Mouse (Mus musculus) cerebellum, adult 11-12 months (tissue): ENCODE data around the gene Pibf1.
A peak's percentile ranks its signal among the peaks of the same experiment; 100 is the strongest.

Source experiments
- DNase-seq: peaks from one replicate; pipeline ENCODE4 v3.0.0; 2022

Gene Pibf1

GRCm38 (mm10) chr14:99274056-99274455, 174.8 kb downstream of the Pibf1 start:
- no peak for DNase-seq

- no peak for DNase-seq
Observed at GRCm38 (mm10) chr14:99275827-99276226, 176.6 kb downstream of the Pibf1 start.

GRCm38 (mm10) chr14:99278312-99278711, 179.1 kb downstream of the Pibf1 start:
- no peak for DNase-seq

- DNase-seq, result no peak
Observed at GRCm38 (mm10) chr14:99278763-99279486, 179.7 kb downstream of the Pibf1 start.

- DNase-seq, result no peak
Observed at GRCm38 (mm10) chr14:99280399-99280798, 181.2 kb downstream of the Pibf1 start.

- DNase-seq, result no peak
Observed at GRCm38 (mm10) chr14:99280825-99281433, 181.7 kb downstream of the Pibf1 start.

GRCm38 (mm10) chr14:99285486-99285885, 186.3 kb downstream of the Pibf1 start:
- no peak for DNase-seq

GRCm38 (mm10) chr14:99292176-99292575, 193.0 kb downstream of the Pibf1 start:
- DNase-seq, result no peak

- DNase-seq, result no peak
Observed at GRCm38 (mm10) chr14:99294424-99294823, 195.2 kb downstream of the Pibf1 start.

- DNase-seq, result no peak
Observed at GRCm38 (mm10) chr14:99295606-99296341, 196.6 kb downstream of the Pibf1 start.

- DNase-seq, result peak; percentile 60
Observed at GRCm38 (mm10) chr14:99298385-99299021, 199.3 kb downstream of the Pibf1 start, which contains the start of gene Klf5. Gene Klf5, plus strand, starts transcription at chr14:99298691.

- peak; percentile 14 for DNase-seq
Observed at GRCm38 (mm10) chr14:99299022-99299481, 199.8 kb downstream of the Pibf1 start.

- DNase-seq, result no peak
Observed at GRCm38 (mm10) chr14:99299701-99300191, 200.5 kb downstream of the Pibf1 start.

GRCm38 (mm10) chr14:99301472-99301871, 202.2 kb downstream of the Pibf1 start:
- DNase-seq, result no peak
